Mouse (Mus musculus) neural tube, embryonic 14.5 days (tissue): ENCODE results near the gene Nsd2. TPM values are rescaled to one million over a fixed set of nuclear protein-coding genes. Genes with fewer than 3 reads are reported as not detected.
A peak's percentile ranks its signal among the peaks of the same experiment; 100 is the strongest.

Experiments
- ATAC-seq: fragments of 200-750 bp; cut with Nextera tagmentation; 2 replicates; pipeline ENCODE4 v1.8.0; 2017; ENCODE audit warnings: low read depth, mild to moderate bottlenecking, moderate TSS enrichment, moderate library complexity
- H3K27ac ChIP-seq: fragments of 300-500 bp; sonication (generic); 2 replicates; pipeline ENCODE4 v1.5.1; 2014; ENCODE audit warnings: low read depth, mild to moderate bottlenecking, control low read depth, low read length, moderate library complexity, mixed read lengths
- H3K27me3 ChIP-seq: fragments of 300-500 bp; sonication (generic); 2 replicates; pipeline ENCODE4 v1.6.1; 2014; ENCODE audit warnings: low read length; ENCODE audit not compliant: control insufficient read depth, insufficient read depth
- H3K36me3 ChIP-seq: fragments of 300-500 bp; sonication (generic); 2 replicates; pipeline ENCODE4 v1.6.1; 2014; ENCODE audit warnings: low read length, mixed read lengths; ENCODE audit not compliant: control insufficient read depth, insufficient read depth
- H3K4me1 ChIP-seq: fragments of 300-500 bp; sonication (generic); 2 replicates; pipeline ENCODE4 v1.6.1; 2014; ENCODE audit warnings: low read length; ENCODE audit not compliant: control insufficient read depth, insufficient read depth
- H3K4me2 ChIP-seq: fragments of 300-500 bp; sonication (generic); 2 replicates; pipeline ENCODE4 v1.6.1; 2014; ENCODE audit warnings: mild to moderate bottlenecking, low read depth, low read length, control low read depth
- H3K4me3 ChIP-seq: fragments of 300-500 bp; sonication (generic); 2 replicates; pipeline ENCODE4 v1.5.1; 2014; ENCODE audit warnings: low read depth, low read length, control low read depth, mixed read lengths
- H3K9ac ChIP-seq: fragments of 300-500 bp; sonication (generic); replicated peaks from 2 replicates; pipeline ENCODE4 v1.6.1; 2014; ENCODE audit warnings: low read depth, mild to moderate bottlenecking, control low read depth, low read length, mixed read lengths
- H3K9me3 ChIP-seq: fragments of 300-500 bp; sonication (generic); 2 replicates; pipeline ENCODE4 v1.6.1; 2016; ENCODE audit warnings: low read length; ENCODE audit not compliant: control insufficient read depth
- WGBS: fragments of 180-500 bp; shearing (Covaris S2); extraction: QIAGEN DNeasy Blood & Tissue Kit; methylation state at CpG from one replicate; pipeline ENCODE4 v1.1.7; 2014; 5-methylcytosine and 5-hydroxymethylcytosine counted together
- polyA plus RNA-seq: library from polyadenylated mRNA; unstranded; fragments of >200 nt; fragmentation: Nextera tagmentation; extraction: Ambion mirVana; gene quantifications from 2 replicates; pipeline ENCODE4 v1.2.1, GENCODE M21; 2014

Nsd2 gene
- polyA plus RNA-seq, 1 experiment from 2014 or later = 109 TPM

- peaks cover 10% of the 10 kb centered on the region; the same call in 1 of the 2 replicates for H3K4me1 ChIP-seq
- no peak for ATAC-seq
Observed at GRCm38 (mm10) chr5:33816008-33816725, 4.4 kb upstream of the Nsd2 start.

GRCm38 (mm10) chr5:33818104-33818503 is 2.4 kb upstream of the Nsd2 start:
- H3K4me2 ChIP-seq = no peak overlapping the region
- H3K27ac ChIP-seq = no peak overlapping the region
- ATAC-seq = no peak
- 4% methylated on average over 5 of the region's 5 CpGs for WGBS
- H3K4me1 ChIP-seq = peaks cover 24% of the 10 kb centered on the region
- H3K27me3 ChIP-seq = no peaks in the 10 kb centered on the region; the same call in 1 of the 2 replicates
- no peaks in the 10 kb centered on the region for H3K9me3 ChIP-seq
- H3K4me3 ChIP-seq = no peak overlapping the region
- no peaks in the 10 kb centered on the region for H3K36me3 ChIP-seq
- no peak overlapping the region for H3K9ac ChIP-seq

More at GRCm38 (mm10) chr5:33816008-33816725, 4.4 kb upstream of the Nsd2 start:
- H3K27ac ChIP-seq = no peak overlapping the region
- WGBS = 85% methylated on average over 6 of the region's 6 CpGs
- H3K36me3 ChIP-seq = no peaks in the 10 kb centered on the region
- no peaks in the 10 kb centered on the region; the same call in 1 of the 2 replicates for H3K27me3 ChIP-seq
- no peak overlapping the region for H3K9ac ChIP-seq
- no peaks in the 10 kb centered on the region for H3K9me3 ChIP-seq
- no peak overlapping the region for H3K4me3 ChIP-seq
- no peak overlapping the region for H3K4me2 ChIP-seq

GRCm38 (mm10) chr5:33819141-33819875 is 1.2 kb upstream of the Nsd2 start:
- H3K4me1 ChIP-seq = peaks cover 30% of the 10 kb centered on the region
- no peaks in the 10 kb centered on the region for H3K9me3 ChIP-seq
- H3K36me3 ChIP-seq = no peaks in the 10 kb centered on the region
- peak overlapping the region; percentile 99 for H3K27ac ChIP-seq
- H3K4me2 ChIP-seq = peak overlapping the region; percentile 85
- peak overlapping the region; percentile 99 for H3K4me3 ChIP-seq
- WGBS = 9% methylated on average over 9 of the region's 9 CpGs
- ATAC-seq = peak; percentile 53
- no peaks in the 10 kb centered on the region; the same call in 1 of the 2 replicates for H3K27me3 ChIP-seq
- peak overlapping the region; percentile 99 for H3K9ac ChIP-seq

DNA sequence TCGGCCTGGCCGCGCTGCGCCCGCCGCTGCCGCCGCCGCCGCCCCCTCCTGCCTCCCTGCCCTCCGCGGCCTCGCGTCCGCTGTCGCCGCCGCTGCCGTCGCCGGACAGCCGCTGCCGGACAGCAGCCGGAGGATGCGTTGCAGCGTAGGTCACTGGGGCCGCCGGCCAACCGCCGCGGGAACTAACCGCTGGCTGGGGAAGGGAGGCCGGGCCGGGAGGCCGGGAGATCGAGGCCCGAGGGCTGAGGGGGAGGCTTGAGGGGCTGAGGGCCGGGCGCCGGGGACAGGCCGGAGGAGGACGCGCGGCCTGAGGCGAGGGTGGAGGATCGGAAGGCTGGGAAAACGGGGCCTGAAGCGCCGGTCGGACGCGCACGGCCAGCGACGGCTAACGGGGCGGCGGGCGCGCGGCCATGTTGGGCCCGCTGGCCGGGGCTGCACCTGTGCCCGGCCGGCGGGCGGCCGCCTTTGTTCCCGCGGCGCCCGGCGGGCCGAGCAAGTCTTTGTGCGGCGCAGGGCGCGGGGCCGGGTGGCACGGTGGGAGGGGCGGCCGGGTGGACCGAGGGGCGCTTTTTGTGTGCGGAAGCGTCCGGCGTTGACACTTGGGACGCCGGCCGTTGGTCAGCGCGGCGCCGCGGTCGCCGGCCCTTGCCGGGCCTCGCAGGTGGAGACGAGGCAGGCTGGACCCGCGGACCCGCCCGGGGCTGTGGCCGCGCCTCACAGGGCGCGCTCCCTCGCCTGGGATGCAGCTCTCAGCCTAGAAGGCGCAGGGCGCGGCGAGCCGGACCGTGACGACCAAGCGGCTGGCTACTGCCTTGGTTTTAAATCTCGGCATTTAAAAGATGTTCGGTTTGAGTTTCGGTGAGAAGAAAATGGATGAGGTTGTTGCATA is 452 bp downstream of the Nsd2 start:
- under 1% methylated on average over 80 of the region's 121 CpGs for WGBS
- H3K4me2 ChIP-seq = peak overlapping the region; percentile 66
- peak overlapping the region; percentile 99 for H3K27ac ChIP-seq
- H3K4me3 ChIP-seq = peak overlapping the region; percentile 99
- no peaks in the 10 kb centered on the region for H3K36me3 ChIP-seq
- no peaks in the 10 kb centered on the region; the same call in 1 of the 2 replicates for H3K27me3 ChIP-seq
- peaks cover 42% of the 10 kb centered on the region for H3K4me1 ChIP-seq
- H3K9me3 ChIP-seq = no peaks in the 10 kb centered on the region
- peak overlapping the region; percentile 99 for H3K9ac ChIP-seq
- peak; percentile 28; the same call in 1 of the 2 replicates for ATAC-seq

DNA sequence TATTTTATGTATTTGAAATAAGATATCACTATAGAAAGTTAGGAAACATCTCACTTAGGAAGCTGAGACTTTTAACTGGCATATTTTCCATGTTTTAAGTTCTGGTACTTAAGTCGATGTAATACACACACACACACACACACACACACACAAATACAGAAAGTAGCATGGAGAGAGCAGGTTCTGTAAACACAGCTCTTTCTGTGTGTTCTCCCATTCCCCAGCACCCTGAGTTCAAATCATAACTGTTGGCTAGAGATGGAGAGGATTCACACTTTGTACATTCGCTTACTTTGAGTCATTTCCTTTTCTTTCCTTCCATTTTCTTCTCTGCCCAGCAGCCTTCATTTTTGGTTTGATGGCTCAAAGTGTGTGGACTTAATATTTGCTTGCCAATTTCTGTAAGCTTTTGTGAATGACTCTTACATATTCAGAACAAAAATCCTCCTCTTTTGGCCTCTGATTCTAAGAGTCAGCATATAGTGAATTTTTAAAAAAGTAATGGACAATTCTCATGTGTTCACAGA is 1.4 kb downstream of the Nsd2 start:
- WGBS = 29% methylated on average over 2 of the region's 2 CpGs
- Histone ChIP-seq H3K4me1 (peaks cover 48% of the 10 kb centered on the region), H3K4me3 (peak overlapping the region; percentile 99)

GRCm38 (mm10) chr5:33822456-33822855 is 1.9 kb downstream of the Nsd2 start:
- ATAC-seq = no peak
- H3K4me1 ChIP-seq = peaks cover 48% of the 10 kb centered on the region
- peak overlapping the region; percentile 66 for H3K4me2 ChIP-seq
- peak overlapping the region; percentile 99 for H3K4me3 ChIP-seq
- H3K9me3 ChIP-seq = no peaks in the 10 kb centered on the region
- H3K36me3 ChIP-seq = no peaks in the 10 kb centered on the region
- no peaks in the 10 kb centered on the region; the same call in 1 of the 2 replicates for H3K27me3 ChIP-seq
- H3K27ac ChIP-seq = no peak overlapping the region
- no peak overlapping the region; the same call in 1 of the 2 replicates for H3K9ac ChIP-seq
- 22% methylated on average over 3 of the region's 3 CpGs for WGBS

More for the DNA sequence above, 1.4 kb downstream of the Nsd2 start:
- Histone ChIP-seq H3K27ac (no peak overlapping the region), H3K9ac (peak overlapping the region; percentile 99), H3K36me3 (no peaks in the 10 kb centered on the region), H3K27me3 (no peaks in the 10 kb centered on the region; the same call in 1 of the 2 replicates), H3K9me3 (no peaks in the 10 kb centered on the region), H3K4me2 (peak overlapping the region; percentile 66)
- no peak for ATAC-seq

GRCm38 (mm10) chr5:33826001-33826400 is 5.5 kb downstream of the Nsd2 start:
- peaks cover 38% of the 10 kb centered on the region for H3K4me1 ChIP-seq
- no peak for ATAC-seq
- H3K9me3 ChIP-seq = no peaks in the 10 kb centered on the region
- no peak overlapping the region for H3K4me2 ChIP-seq
- H3K27ac ChIP-seq = no peak overlapping the region
- H3K4me3 ChIP-seq = no peak overlapping the region
- no peak overlapping the region for H3K9ac ChIP-seq
- H3K27me3 ChIP-seq = no peaks in the 10 kb centered on the region; the same call in 1 of the 2 replicates
- no peaks in the 10 kb centered on the region for H3K36me3 ChIP-seq

- Histone ChIP-seq H3K27ac (no peak overlapping the region), H3K27me3 (no peaks in the 10 kb centered on the region), H3K4me1 (peaks cover 24% of the 10 kb centered on the region), H3K9ac (no peak overlapping the region), H3K4me2 (no peak overlapping the region), H3K4me3 (no peak overlapping the region), H3K36me3 (no peaks in the 10 kb centered on the region), H3K9me3 (no peaks in the 10 kb centered on the region)
- 83% methylated on average over 8 of the region's 8 CpGs for WGBS
- no peak for ATAC-seq
Observed at GRCm38 (mm10) chr5:33828107-33828506, 7.6 kb downstream of the Nsd2 start.
